Mouse (Mus musculus) monocyte, adult 5-6 weeks (primary cell): ENCODE measurements around the gene Myadml2. TPM values are rescaled to one million over a fixed set of nuclear protein-coding genes. Genes with fewer than 3 reads are reported as not detected.

Source experiments
- ATAC-seq: fragments of 153-309, 156-312 bp; replicated peaks from 2 replicates; pipeline ENCODE4 v1.8.0; 2017; ENCODE audit warnings: mild to moderate bottlenecking; ENCODE audit not compliant: low TSS enrichment, insufficient number of reproducible peaks, severe bottlenecking, poor library complexity, low FRiP score
- total RNA-seq: library from RNA; stranded (forward); fragments of 200-1000, 200-491, 200-594 nt; gene quantifications from 3 replicates; pipeline ENCODE4 v1.2.3, GENCODE M21; 2017

Gene Myadml2
- total RNA-seq, 1 experiment from 2014 or later: not detected

DNA sequence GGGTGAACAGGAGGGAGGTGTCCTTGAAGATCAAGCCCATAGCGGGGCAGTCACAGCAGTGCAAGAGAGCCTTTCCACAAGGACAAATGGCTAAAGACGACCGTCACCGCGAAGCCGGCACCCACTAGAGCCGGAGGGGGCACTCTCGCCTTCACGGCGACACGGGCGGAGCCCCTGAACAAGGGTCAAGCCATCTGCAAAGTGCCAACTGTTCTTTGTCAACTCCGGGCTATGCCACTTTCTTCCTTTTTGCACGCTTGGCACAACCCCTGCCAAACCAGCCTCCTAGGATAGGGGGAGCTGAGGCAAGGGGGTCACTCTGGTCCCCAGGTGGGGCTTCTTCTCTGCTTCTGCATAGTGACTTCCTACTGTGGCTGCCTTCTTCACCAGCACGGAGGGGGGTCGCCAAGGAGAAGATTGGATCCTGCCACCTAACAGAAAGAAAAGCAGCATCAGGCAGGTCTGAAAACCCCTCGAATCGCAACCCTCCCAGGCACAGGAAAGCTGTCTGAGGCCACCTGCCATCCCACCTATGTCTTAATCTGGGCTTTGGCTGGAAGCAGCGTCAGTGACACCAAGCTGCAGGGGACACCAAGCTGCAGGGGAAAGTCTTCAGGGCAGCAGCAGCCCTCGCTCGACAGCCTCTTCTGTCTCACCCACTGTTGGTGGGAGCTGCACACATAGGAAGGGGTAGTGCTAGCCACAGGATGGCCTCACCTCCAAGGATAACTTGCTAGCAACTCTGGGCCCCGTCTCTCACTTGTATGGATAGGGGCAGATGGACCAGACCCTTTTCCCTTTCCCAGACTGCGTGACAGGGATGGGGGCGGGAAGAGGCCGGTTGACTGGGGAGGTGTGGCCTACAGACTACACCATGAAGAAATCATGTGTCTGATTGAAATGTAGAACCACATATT is 29.1 kb downstream of the Myadml2 start:
- no peak for ATAC-seq

DNA sequence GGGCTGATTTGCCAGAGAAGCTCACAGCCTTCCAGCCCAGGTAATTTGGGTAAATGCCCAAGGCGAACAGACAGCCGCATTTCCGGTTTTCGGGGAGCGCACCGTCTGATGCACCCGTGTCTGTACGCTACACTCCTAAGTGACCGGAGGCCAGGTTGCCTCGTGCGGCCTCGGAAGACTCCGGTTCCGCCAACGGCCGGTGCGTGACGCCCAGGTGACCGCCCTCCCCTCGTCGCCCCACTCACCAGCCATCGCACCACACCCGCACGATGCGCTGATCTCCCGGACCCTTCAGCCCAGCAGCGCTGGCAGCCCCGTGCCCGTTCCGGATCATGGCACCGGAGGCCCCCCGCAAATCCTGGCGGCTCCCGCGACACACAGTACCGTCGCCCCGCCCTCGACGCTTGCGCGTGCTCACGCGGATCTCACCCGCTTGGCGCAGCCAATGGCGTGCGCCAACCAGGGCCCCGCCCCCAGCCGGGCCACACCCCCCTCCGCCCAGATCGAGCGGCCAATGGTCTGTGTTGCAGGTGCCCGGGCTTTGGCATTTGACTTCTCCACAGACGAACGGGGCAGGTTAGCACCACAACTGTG is 30.3 kb downstream of the Myadml2 start, which contains the start of gene Pcyt2:
Gene Pcyt2 (minus strand): TSS at position 418 of the 594 bp plus-strand sequence.
- peak; percentile 86 for ATAC-seq

DNA sequence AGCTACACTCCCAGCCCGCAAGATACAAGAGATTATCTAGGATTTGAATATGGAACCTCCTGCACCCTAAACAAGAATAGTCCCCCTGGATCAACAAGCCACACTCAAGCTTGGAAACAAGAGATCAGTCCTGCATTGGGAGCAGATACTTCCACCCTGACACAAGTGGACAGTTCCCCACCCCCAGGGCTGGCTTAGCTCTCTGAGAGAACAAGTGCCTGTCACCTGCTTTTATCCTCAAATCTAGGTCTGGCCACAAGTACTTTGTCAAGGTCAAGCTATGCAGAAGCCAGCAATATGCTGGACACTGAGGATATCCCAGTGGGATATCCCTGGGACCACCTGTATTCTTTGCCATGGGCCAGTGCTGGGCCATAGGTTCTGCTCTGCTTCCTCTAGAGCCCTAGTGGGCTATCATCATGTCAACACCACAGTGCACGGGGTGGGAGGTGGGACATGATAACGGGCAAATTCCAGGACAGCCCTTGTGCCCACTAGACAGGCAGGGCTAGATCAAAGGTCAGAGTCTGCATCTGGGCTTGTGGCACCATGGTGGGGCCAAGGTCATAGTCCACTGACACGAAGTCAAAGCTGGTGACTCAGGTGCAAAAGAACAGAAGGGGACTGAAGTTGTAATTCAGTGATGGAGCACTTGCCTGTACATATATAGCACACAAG is 31.2 kb downstream of the Myadml2 start:
- ATAC-seq: no peak

DNA sequence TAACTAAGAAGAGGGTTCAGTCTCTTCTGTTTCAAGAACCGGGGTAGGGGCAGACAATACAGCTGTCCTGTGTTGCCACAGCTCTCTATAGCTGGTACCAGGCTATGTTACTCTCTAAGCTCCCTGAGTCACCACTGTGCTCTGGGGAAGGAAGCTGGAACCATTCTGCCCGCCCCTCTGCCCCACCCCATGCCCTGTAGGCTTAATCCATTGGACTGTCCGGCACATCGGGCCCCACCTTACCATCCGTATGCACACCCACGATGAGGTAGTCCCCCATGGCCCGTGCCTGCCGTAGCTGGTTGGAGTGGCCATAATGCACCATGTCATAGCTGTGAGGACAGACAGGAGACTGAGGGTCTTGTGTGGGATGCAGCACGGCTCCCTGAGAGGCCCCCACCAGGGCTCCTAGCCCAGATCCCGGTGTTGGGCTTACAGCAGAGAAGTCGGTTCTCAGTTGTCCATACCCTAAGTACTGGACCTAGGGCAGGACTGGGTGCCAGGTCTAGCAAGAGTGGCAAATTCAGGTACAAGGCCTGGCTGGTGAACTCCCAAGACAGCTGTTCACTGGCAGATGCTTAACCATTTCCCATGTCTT is 32.3 kb downstream of the Myadml2 start:
- ATAC-seq: no peak

DNA sequence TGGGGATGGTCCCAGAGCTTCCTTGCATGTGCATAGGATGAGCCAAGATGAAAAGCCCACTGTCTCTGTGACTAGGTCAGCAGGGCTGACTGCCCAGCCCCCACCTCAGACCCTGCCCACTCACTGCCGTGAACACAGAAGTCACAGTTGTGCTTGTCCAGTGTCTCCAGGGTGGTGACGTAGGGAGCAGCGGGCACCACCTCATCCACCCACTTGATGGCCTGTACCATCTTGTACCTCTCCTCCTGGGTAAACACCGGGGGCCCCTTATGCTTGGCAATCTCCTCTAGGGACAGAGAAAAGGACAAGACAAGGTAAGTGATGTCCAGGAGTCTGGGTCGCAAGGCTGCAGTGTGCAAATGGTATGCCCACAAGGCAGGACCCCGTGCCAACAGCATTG is 32.8 kb downstream of the Myadml2 start:
- no peak for ATAC-seq

DNA sequence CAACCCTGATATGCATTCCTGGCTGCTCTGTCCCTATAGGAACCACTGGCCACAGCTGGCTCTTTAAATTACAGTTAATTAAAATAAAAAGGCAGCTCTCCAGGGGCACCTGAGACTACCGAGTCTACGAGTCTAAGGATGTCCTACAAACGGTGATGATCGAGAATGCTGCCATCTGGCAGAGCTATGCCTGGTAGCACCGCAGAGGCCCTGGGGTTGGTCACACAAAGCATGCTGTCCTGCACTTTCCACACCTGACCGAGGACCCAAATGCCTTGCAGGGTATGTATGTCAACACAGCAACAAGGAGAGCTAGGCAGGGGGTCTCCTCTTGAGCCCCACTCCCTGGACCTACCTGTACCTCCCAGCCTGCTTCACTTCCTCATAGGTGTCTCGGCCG is 34.0 kb downstream of the Myadml2 start:
- no peak for ATAC-seq

DNA sequence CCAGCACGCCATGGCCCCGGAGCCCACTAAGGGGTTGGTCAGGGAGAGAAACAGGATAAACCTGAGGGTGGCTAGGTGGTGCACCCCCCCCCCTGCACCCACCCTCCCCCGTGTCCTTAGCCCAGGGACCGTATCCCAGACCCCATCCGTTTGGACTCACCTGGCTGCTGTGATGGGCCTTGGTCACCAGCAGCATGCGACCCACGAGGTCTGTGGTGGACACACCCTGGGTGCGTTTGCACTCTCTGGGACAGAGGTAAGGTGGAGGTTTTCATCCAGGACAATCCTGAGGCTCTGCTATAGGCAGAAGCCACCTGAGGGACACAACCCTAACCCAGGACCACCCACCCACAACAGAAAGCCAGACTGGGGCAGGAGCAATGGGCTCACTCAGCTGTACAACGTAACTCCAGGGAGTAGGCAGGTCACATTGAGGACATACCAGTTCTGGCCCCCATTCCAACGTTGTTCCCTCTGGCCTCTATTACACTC is 34.4 kb downstream of the Myadml2 start:
- ATAC-seq: no peak

DNA sequence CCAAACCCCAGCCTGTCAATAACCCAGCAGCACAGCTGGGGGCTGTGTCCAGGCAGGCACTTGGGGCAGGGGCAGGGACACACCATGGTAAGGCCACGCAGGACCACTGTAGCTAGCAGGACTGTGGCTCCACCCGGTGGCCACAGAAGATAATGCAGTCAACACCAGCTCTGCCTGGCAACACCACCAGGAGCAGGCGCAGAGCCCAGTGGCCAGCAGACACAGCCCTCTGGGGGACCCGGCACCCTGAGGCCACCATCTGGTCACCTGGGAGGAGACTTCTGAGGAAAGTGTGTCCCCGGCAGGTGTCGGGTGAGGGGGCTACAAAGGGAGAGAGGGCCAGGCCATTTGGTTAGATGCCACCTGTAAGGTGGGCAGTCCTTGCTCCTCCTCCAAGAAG is 35.2 kb downstream of the Myadml2 start:
- peak; percentile 69 for ATAC-seq

DNA sequence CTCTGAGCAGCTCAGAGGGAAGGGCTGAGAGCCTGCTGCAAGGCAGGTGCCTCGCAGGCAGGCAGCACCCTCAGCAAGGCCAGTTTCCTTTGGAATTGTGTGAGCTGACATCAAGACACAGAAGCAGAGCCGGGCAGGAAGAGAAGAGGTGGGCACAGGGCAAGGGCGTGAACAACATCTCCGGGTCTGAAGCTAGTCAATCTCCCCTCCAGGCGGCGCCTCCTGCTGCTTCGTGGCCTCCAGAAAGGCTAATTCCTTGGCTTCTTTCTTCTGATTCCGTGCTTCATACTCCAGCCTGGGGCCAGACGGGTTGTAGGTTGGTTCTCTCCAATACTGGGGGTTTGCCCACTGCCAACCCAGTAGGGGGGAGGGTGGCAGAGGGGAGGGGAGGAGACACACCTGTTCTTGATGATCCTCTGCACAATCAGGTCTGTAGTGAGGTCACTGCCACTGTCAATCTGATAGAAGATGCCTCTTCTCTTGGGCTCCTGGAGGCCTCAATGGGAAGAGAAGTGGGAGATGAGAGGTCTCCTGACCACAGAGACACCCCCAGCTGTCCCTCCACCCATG is 37.4 kb downstream of the Myadml2 start:
- ATAC-seq: no peak

DNA sequence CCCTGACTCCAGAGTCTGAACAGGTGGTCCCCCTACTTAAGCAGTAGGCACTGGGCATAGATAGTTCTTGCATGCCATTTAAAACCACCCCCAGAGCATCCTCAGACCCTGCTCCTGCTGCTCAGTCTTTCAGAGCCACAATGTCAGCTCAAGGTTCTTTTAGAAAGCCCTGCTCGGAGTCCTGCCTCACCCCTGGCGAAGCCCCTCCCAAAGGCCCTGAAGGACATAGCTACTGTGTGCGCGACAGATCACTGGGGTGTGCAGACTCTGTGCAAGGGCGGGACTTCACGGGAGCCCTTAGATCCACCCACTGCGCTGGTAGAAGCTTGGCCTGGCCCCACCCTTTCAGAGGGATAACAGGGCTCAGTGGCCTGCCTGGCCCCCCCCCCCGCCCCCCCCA is 38.7 kb downstream of the Myadml2 start:
- no peak for ATAC-seq

DNA sequence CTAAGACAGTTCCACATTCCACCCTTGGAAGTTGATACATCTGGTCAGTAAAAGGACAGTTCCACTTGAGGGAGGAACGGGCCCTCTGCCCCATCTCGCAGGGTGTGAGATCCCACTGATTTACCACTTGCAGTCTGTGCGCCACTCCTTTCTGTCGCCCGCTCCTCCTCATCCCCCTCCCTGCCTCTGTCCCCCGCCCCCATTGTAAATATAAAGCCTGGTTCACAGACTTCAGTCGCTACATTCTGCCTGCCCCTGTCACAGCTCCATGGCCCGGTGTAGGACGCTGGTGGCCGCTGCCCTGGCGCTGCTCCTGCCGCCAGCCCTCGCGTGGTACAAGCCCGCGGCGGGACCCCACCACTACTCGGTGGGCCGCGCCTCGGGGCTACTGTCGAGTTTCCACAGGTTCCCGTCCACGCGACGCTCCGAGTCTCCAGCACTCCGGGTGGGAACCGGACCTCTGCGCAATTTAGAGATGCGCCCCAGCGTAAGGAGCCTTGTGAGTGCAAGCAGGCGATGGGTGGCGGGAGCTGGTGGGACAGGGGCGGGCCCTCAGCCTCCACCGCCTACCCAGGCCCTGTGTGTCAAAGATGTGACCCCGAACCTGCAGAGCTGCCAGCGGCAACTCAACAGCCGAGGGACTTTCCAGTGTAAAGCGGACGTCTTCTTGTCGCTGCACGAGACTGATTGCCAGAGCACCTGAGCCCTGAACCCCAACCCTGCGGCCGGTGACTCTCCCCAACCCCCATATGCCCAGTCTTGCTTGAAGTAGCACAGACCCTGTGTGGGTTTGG is 39.5 kb downstream of the Myadml2 start, which contains the start of gene Npb:
Gene Npb (plus strand): TSS at position 237 of the 794 bp plus-strand sequence.
- no peak for ATAC-seq

DNA sequence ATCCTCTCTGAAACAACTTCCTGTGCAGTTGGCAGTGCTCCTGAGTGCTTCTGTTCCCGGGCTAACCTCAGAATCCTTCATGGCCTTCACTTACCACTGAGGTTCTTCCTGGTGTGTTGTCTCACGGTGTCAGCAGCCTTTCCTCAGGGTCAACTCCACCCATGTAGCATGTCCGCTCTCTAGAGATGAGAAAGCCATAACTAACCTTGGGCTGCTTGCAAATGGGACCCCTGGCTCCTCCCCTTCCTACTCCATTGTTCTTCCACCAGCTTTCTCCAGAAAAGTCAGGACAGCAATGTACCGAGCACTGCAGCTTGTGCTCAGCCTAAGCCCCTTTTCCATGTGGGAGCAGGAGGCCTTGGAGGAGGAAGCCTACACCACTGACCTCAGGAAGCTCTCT is 41.2 kb downstream of the Myadml2 start:
- ATAC-seq: no peak

DNA sequence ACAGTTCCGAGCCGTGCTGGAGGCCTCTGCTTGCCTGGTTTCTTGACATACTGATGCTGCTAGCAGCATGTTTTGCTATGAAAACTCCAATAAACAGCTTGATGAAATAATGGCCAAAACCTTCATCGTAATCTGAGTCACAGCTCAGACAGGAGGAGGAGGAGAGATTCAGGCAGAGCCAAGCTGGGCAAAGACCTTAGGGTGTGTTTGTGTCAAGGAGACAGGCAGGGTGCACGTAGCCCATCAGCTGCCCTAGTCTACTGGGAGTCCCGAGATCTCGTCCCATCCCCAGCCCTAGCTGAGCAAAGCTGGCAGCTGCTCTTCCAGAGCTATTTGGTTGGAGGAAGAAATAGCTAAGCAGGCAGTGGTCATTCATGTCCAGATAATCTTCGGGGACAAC is 42.3 kb downstream of the Myadml2 start:
- no peak for ATAC-seq

DNA sequence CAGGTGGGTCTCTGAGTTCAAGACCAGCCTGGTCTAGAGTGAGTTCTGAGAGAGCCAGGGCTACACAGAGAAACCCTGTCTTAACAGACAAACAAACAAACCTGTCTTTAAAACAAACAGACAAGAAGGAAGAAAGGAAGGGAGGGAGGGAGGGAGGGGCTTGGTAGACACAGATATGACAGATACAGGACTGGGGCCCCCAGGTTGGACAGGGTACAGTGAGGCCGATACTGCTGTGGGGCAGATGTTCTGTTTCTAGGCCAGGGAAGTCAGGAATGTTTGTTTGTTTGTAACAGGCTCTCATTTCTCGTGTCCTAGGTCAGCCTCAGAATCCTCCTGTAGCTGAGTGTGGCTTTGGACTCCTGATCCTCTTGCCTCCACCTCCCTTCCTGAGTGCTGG is 44.4 kb downstream of the Myadml2 start:
- ATAC-seq: no peak

DNA sequence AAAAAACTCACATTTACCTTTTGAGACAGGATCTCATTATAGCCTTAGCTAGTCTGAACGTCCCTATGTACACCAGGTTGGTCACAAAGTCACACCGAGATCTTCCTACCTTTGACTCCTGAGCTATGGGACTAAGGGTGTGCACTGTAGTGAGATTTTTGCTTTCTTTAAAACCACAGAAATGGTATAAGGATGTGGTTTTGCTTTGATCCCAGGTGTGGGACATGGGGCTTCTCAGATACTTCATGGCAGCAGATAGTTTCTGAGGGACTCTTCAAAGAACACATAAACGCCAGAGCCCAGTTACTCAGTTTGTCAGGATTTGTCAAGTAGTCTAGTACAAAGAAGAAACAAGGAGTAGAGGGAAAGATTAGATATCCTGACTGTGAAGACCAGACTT is 47.2 kb downstream of the Myadml2 start:
- ATAC-seq: no peak

DNA sequence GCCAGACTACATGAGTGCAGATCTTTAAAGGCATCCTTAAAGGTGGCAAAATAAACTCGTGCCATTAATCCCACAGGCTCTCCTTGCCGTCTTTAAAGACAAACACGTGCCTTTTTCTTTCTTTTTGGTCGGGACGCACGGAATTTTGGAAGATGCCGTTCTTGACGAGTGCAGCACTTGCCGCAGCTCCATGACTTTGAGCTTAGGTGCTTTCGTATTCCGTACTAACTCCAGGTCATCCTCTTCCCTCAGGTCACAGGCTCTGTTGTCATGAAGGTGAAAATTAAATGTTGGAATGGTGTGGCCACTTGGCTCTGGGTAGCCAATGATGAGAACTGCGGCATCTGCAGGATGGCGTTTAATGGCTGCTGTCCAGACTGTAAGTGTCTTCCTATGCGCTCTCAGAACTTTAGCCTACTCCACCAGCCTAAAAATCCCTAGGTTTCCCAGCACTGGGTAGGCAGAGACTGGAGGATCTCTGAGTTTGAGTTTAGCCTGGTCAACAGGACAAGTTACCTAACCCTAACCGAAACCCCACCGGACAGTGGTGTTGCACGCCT is 48.9 kb downstream of the Myadml2 start:
- ATAC-seq: no peak

DNA sequence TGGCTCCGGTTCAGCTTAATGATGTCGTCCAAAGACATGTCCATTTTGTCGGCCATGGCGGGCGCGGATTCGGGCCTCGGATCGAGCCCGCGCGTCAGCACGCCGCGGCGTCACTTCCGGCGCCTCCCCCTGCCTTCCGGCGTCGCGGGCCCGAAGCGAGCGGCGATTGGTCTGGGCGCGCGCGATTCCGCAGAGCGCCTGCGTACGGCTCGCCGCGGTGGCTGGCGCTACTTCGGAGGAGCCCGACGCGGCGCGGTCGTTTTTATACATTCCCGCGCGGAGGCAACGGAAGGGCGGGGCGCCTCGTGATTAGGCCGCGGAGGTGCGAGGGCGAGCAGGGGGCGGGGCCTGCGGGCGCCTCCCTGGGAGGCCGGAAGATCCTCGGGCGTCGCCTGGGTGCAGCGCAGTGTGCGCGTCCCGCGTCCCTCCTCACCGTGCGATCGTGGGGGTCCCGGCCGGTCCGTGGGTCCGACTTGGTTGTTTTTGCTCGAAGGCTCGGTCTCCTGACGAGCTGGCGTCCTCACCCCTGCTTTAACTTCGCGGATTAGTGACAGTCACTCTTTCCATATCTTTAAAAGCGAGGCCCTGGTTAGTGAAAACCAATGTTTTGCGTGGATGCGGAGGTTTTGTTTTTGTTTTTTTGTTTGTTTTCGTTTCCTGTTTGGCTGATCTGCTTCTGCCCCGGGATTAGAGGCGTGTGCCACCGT is 49.5 kb downstream of the Myadml2 start, which contains the start of the genes Alyref and Anapc11:
Gene Alyref (minus strand): TSS at position 83 of the 707 bp plus-strand sequence.
Gene Anapc11 (plus strand): TSS at position 139 of the 707 bp plus-strand sequence.
- peak; percentile 89 for ATAC-seq
